Mouse (Mus musculus) embryonic facial prominence, embryonic 12.5 days (tissue): Measurements from ENCODE around the gene Syde2. TPM values are rescaled to one million over a fixed set of nuclear protein-coding genes. Genes with fewer than 3 reads are reported as not detected.

Experiments
- ATAC-seq: fragments of 200-750 bp; cut with Nextera tagmentation; 2 replicates; pipeline ENCODE4 v1.8.0; 2017; ENCODE audit not compliant: insufficient number of reproducible peaks, insufficient read depth, low FRiP score, low TSS enrichment
- H3K27ac ChIP-seq: fragments of 300-500 bp; sonication (generic); 2 replicates; pipeline ENCODE4 v1.5.1; 2016; ENCODE audit warnings: mild to moderate bottlenecking
- H3K27me3 ChIP-seq: fragments of 300-500 bp; sonication (generic); 2 replicates; pipeline ENCODE4 v1.6.1; 2016; ENCODE audit warnings: mild to moderate bottlenecking, moderate library complexity
- H3K36me3 ChIP-seq: fragments of 300-500 bp; sonication (generic); 2 replicates; pipeline ENCODE4 v1.6.1; 2016; ENCODE audit warnings: mild to moderate bottlenecking
- H3K4me1 ChIP-seq: fragments of 300-500 bp; sonication (generic); 2 replicates; pipeline ENCODE4 v1.6.1; 2016
- H3K4me2 ChIP-seq: fragments of 300-500 bp; sonication (generic); replicated peaks from 2 replicates; pipeline ENCODE4 v1.6.1; 2016; ENCODE audit warnings: mild to moderate bottlenecking, moderate library complexity
- H3K4me3 ChIP-seq: fragments of 300-500 bp; sonication (generic); 2 replicates; pipeline ENCODE4 v1.5.1; 2016; ENCODE audit warnings: mild to moderate bottlenecking
- H3K9ac ChIP-seq: fragments of 300-500 bp; sonication (generic); 2 replicates; pipeline ENCODE4 v1.6.1; 2016; ENCODE audit warnings: mild to moderate bottlenecking, moderate library complexity
- H3K9me3 ChIP-seq: fragments of 300-500 bp; sonication (generic); 2 replicates; pipeline ENCODE4 v1.6.1; 2016; ENCODE audit warnings: mild to moderate bottlenecking, moderate library complexity
- WGBS: fragments of 180-500 bp; shearing (Covaris S2); methylation state at CpG from one replicate; pipeline ENCODE4 v1.1.7; 2016; 5-methylcytosine and 5-hydroxymethylcytosine counted together
- polyA plus RNA-seq: library from polyadenylated mRNA; unstranded; fragments of >200 nt; fragmentation: Nextera tagmentation; extraction: Ambion mirVana; gene quantifications from 2 replicates; pipeline ENCODE4 v1.2.1, GENCODE M21; 2016

The Syde2 gene
- polyA plus RNA-seq, 1 experiment from 2014 or later: 2.9 TPM

GRCm38 (mm10) chr3:146044977-146045376 lies 57.3 kb downstream of the Syde2 start:
- peak; percentile 56 for ATAC-seq
- Histone ChIP-seq H3K9me3 (no peaks in the 10 kb centered on the region), H3K27ac (peak overlapping the region; percentile 58), H3K36me3 (no peaks in the 10 kb centered on the region), H3K9ac (no peak overlapping the region), H3K4me2 (no peak overlapping the region; the same call in 1 of the 2 replicates), H3K4me3 (no peak overlapping the region), H3K27me3 (no peaks in the 10 kb centered on the region), H3K4me1 (0 out of 2 replicates have a peak, but pooled peaks cover 9% of the 10 kb centered on the region)
- 26% methylated on average over 11 of the region's 11 CpGs for WGBS

- Histone ChIP-seq H3K9ac (no peak overlapping the region), H3K4me1 (peaks cover 9% of the 10 kb centered on the region; the same call in 1 of the 2 replicates), H3K27me3 (no peaks in the 10 kb centered on the region), H3K9me3 (no peaks in the 10 kb centered on the region), H3K36me3 (no peaks in the 10 kb centered on the region), H3K27ac (no peak overlapping the region), H3K4me2 (no peak overlapping the region), H3K4me3 (no peak overlapping the region)
- ATAC-seq: no peak
- WGBS: 86% methylated on average over 11 of the region's 11 CpGs
Observed at GRCm38 (mm10) chr3:146046076-146046475, 58.4 kb downstream of the Syde2 start.

- 22% methylated on average over 15 of the region's 15 CpGs for WGBS
- Histone ChIP-seq H3K27ac (no peak overlapping the region), H3K4me2 (peak overlapping the region; percentile 25), H3K4me1 (peaks cover 20% of the 10 kb centered on the region; the same call in 1 of the 2 replicates), H3K9me3 (no peaks in the 10 kb centered on the region), H3K4me3 (no peak overlapping the region), H3K36me3 (no peaks in the 10 kb centered on the region), H3K9ac (no peak overlapping the region), H3K27me3 (no peaks in the 10 kb centered on the region)
- ATAC-seq: 0 out of 2 replicates have a peak, but pooled peaks have one; percentile 28
Observed at GRCm38 (mm10) chr3:146047704-146048207, 60.1 kb downstream of the Syde2 start.

- Histone ChIP-seq H3K27ac (no peak overlapping the region), H3K27me3 (no peaks in the 10 kb centered on the region), H3K4me3 (no peak overlapping the region), H3K4me1 (peaks cover 22% of the 10 kb centered on the region; the same call in 1 of the 2 replicates), H3K9ac (no peak overlapping the region), H3K4me2 (no peak overlapping the region), H3K36me3 (no peaks in the 10 kb centered on the region), H3K9me3 (no peaks in the 10 kb centered on the region)
- 80% methylated on average over 5 of the region's 5 CpGs for WGBS
- ATAC-seq: no peak
Observed at GRCm38 (mm10) chr3:146049951-146050350, 62.3 kb downstream of the Syde2 start.

- WGBS: 48% methylated on average over 11 of the region's 11 CpGs
- Histone ChIP-seq H3K4me3 (no peak overlapping the region), H3K27ac (0 out of 2 replicates have a peak overlapping the region, but pooled peaks have one; percentile 51), H3K4me2 (no peak overlapping the region), H3K27me3 (no peaks in the 10 kb centered on the region), H3K4me1 (peaks cover 20% of the 10 kb centered on the region; the same call in 1 of the 2 replicates), H3K36me3 (no peaks in the 10 kb centered on the region), H3K9me3 (no peaks in the 10 kb centered on the region), H3K9ac (no peak overlapping the region)
- 0 out of 2 replicates have a peak, but pooled peaks have one; percentile 28 for ATAC-seq
Observed at GRCm38 (mm10) chr3:146051277-146052007, 63.8 kb downstream of the Syde2 start.

GRCm38 (mm10) chr3:146053082-146053814 lies 65.6 kb downstream of the Syde2 start:
- 67% methylated on average over 6 of the region's 6 CpGs for WGBS
- H3K36me3 ChIP-seq: no peaks in the 10 kb centered on the region
- no peak overlapping the region for H3K9ac ChIP-seq
- H3K4me2 ChIP-seq: no peak overlapping the region
- H3K4me3 ChIP-seq: no peak overlapping the region
- no peaks in the 10 kb centered on the region for H3K27me3 ChIP-seq
- ATAC-seq: no peak
- no peaks in the 10 kb centered on the region for H3K9me3 ChIP-seq
- peaks cover 14% of the 10 kb centered on the region; the same call in 1 of the 2 replicates for H3K4me1 ChIP-seq
- no peak overlapping the region for H3K27ac ChIP-seq

- Histone ChIP-seq H3K9ac (no peak overlapping the region), H3K27me3 (no peaks in the 10 kb centered on the region), H3K36me3 (no peaks in the 10 kb centered on the region), H3K4me3 (no peak overlapping the region), H3K9me3 (no peaks in the 10 kb centered on the region), H3K4me2 (no peak overlapping the region), H3K27ac (no peak overlapping the region), H3K4me1 (peaks cover 14% of the 10 kb centered on the region; the same call in 1 of the 2 replicates)
- no peak; the same call in 1 of the 2 replicates for ATAC-seq
- 71% methylated on average over 2 of the region's 2 CpGs for WGBS
Observed at GRCm38 (mm10) chr3:146053873-146054272, 66.2 kb downstream of the Syde2 start.

- no peak for ATAC-seq
- H3K27me3 ChIP-seq: no peaks in the 10 kb centered on the region
- no peak overlapping the region for H3K27ac ChIP-seq
- H3K36me3 ChIP-seq: no peaks in the 10 kb centered on the region
- 0 out of 2 replicates have a peak, but pooled peaks cover 6% of the 10 kb centered on the region for H3K4me1 ChIP-seq
- WGBS: 78% methylated on average over 7 of the region's 7 CpGs
- no peak overlapping the region for H3K9ac ChIP-seq
- H3K4me3 ChIP-seq: no peak overlapping the region
- H3K4me2 ChIP-seq: no peak overlapping the region
- H3K9me3 ChIP-seq: no peaks in the 10 kb centered on the region
Observed at GRCm38 (mm10) chr3:146057131-146057530, 69.5 kb downstream of the Syde2 start.

- Histone ChIP-seq H3K27ac (no peak overlapping the region), H3K4me1 (no peaks in the 10 kb centered on the region), H3K36me3 (no peaks in the 10 kb centered on the region), H3K4me2 (no peak overlapping the region), H3K4me3 (no peak overlapping the region), H3K9me3 (no peaks in the 10 kb centered on the region), H3K9ac (no peak overlapping the region), H3K27me3 (no peaks in the 10 kb centered on the region)
- ATAC-seq: no peak
- 11% methylated on average over 4 of the region's 4 CpGs for WGBS
Observed at GRCm38 (mm10) chr3:146058263-146058662, 70.6 kb downstream of the Syde2 start.

GRCm38 (mm10) chr3:146059356-146059926 lies 71.8 kb downstream of the Syde2 start:
- Histone ChIP-seq H3K27ac (no peak overlapping the region), H3K9ac (no peak overlapping the region), H3K4me2 (no peak overlapping the region), H3K4me1 (no peaks in the 10 kb centered on the region), H3K36me3 (no peaks in the 10 kb centered on the region), H3K27me3 (no peaks in the 10 kb centered on the region), H3K9me3 (no peaks in the 10 kb centered on the region), H3K4me3 (no peak overlapping the region)
- 75% methylated on average over 15 of the region's 15 CpGs for WGBS
- no peak for ATAC-seq

GRCm38 (mm10) chr3:146063146-146063545 lies 75.5 kb downstream of the Syde2 start:
- Histone ChIP-seq H3K4me3 (no peak overlapping the region), H3K4me1 (no peaks in the 10 kb centered on the region), H3K9me3 (no peaks in the 10 kb centered on the region), H3K27ac (no peak overlapping the region), H3K9ac (no peak overlapping the region), H3K27me3 (no peaks in the 10 kb centered on the region), H3K36me3 (no peaks in the 10 kb centered on the region), H3K4me2 (no peak overlapping the region)
- WGBS: 89% methylated on average over 11 of the region's 11 CpGs
- ATAC-seq: no peak
